Mouse (Mus musculus): ENCODE data around the gene Gm26657.

The Gm26657 gene

DNA sequence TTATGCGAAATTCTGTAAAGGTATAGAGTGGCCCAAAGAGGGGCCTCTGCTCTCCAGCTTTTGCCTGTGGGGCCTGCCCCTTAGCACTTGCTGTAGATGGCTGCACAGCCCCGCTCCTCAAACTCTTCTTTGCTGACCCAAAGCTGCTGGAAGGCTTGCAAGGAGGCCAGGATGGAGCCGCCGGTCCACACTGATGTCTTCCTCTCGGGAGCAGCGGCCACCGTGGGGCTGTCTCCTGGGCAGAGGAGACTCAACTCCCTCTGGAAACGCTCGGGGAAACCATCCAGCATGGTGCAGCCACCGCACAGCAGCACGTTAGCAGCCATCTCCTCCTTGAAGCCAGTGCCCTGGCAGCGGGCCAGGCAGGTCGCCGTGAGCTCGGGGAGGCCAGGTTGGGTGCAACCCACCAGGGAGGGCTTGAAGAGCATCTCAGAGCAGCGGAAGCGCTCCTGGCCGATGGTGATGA, at the start of gene Gm26657:
TSS of gene Gm26657 (plus strand) at position 51 of the 466 bp plus-strand sequence.
- no peak for DNase-seq

DNA sequence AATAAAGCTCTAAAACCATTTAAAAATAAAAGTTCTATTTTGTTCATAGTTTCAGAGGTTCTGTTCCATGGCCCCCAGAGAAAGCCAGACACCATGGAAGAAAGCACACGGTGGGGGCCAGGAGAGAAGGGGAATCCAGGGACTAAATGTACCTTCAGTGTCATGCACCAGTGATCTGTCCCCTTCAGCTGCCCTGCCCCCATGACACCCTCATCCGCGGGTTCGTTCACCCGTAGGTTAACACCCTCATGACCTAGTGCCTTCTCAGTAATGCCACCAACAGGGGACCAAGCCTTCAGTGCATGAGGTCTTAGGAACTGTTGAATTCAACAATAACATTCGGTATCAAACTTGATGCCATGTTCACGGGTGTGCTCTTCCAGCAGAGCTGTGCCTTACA, 43.5 kb upstream of the Gm26657 start:
- no peak for DNase-seq

DNA sequence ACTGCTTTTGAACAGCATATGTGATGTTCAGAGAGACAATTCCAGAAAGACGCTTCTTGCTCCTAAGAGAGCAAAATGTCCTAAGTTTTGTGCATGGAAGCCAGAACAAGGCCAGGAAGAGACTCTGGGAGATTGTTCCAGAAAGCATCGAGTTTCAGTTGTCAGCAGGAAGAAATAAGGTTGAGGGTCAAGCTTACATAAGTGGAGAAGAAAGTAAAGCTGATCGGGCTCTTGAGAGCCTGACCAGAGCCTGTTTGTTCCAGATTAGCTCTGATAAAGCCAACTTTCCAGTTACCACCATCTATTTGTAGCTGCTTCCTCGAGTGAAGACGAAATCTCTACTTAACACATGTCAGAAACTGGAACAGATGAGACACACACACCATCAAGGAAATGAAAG, 41.2 kb upstream of the Gm26657 start:
- DNase-seq: no peak

DNA sequence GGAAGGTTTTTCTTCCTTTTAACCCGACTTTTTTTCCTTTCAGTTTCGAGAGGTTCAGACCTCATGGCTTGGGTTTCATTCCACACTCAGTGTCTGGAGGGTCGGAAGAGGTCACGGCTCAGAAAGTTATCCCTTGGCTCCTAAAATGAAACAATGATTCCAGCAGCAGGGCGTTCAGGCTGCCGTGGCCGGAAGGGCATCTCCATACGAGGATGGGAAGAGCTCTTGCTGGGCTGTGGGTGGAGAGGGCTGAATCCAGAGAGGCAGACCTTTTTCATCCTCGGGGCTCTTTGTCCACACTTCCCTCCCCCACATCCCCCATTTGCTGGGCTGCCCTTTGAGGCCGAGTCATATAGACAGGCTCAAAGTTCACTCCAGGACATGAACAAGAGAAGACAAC, 37.6 kb upstream of the Gm26657 start:
- DNase-seq: peak; percentile 61

DNA sequence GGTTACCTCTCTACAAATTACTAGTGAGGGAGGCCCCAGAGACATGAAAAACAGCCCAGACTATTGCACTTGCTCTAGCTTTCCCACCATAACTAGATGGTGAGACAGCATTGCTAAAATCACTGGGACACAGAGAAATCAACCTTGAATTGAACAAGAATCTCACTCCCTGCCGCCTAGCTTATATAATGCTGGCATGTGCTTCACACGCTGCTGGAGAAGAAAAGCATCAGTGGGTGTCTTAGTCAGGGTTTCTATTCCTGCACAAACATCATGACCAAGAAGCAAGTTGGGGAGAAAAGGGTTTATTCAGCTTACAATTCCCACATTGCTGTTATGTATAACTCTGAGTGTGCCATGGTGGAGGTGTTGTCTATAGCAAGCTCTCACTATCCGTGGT, 26.7 kb upstream of the Gm26657 start:
- DNase-seq: no peak

DNA sequence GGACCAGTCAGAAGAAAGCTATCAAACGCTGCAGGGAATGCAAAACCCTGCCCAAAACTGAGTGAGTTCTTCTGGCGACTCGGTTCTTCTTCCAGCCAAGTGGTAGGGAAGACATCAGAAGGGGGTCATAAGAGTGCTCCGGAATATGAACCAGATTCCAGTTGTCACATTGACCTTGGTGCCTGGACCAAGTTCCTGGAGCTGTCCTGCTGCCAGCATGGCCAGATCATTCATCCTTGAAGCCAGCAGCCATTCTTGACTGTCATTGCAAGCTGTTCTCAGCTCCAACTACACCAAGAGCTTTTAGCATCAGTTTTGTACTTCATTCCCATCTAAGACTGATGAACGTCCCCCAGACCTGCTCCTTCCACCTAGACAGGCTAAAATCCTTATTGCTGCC, 23.1 kb upstream of the Gm26657 start:
- no peak for DNase-seq

DNA sequence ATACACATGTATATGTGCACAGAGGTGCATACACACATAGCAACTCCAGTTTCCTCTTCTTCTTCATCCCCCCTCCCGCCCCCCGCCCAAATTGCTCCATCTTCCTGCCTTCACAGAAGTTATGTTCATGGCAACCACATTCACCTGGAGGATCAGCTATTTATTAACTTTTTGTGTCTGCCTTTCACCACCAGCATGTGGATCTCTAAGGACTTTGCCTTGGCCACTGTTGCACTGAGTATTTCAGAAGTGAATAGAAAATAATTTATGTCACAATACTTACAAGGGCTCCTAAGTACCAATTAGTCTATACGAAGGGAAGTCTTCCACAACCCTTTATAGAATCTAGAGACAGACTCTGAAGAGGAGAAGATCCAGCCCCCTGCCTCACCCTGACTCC, 21.9 kb upstream of the Gm26657 start:
- no peak for DNase-seq

DNA sequence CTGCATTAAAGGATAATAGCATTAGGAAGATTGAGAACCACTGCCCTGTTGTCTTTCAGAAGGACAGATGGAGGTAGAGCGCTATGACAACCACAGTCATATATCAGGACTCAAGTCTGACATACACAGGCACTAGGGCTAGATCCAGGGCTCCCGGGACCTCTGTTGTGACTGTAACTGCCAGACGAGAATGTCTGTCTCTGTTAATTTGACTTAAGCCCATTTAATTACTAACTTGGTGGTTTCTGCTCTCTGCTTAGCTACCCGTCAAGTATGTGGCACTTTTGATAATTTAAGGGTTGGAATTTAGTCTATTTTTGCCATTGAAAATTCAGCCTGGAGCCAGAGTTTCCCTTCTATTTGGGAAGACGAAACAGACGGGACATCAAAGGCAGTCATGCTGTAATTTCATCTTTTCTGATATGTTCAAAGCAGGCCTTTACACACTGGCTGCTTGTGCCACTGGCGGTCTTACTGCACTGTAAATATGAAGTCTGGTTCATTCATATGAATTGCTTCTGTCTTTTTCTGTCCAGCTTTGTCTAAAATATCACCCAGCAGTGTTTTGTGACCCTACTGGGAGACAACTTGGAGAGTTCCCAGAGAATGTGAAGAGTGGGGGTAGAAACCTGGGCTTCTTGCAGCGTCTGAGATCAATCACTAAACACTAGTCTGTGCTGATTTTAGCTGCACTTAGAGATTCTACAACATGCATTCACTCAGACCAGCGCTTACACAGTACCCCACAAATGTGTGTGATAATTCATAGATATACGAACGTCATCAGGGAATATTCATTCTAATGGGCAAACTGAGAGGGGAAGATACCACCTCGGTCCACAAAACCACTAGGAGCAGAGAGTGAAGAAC, 21.1 kb upstream of the Gm26657 start:
- DNase-seq: no peak

DNA sequence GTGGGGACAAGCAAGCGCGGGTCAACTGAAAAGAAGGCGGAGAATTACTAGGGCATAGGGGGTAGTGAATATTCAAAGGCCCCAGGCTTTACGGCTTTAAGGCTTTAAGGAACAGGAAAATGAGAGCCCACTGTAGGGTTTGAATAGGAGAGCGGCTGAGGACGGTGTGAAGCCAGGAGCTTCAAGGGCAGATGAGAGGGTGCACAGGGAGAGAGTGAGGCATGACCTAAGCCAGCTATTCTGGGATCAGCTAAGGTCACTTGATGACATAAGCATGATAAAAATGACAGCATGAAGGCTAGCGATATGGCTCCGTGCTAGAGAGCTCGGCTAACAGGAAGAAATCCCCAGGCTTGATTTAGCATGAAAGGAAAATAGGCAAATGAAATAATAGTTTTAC, 20.4 kb upstream of the Gm26657 start:
- DNase-seq: no peak

DNA sequence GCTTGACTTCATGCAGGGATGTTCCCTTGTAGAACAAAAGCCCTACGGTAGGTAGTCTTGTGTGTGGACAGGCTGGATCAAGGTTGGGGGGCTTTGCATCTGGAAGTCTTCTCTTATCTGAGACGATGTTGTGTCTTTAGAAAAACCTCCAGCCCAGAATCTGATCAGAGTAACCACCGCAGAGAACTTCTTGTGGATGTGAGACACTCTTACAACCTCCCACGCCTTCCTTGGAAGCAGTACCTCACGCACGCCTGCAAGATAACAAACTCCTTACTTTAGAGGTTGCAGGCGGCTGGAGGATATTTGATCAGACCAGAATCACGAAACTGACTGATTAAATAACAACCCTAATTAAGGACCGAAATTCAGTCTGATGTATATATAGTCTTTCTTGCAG, 19.5 kb upstream of the Gm26657 start:
- DNase-seq: no peak

DNA sequence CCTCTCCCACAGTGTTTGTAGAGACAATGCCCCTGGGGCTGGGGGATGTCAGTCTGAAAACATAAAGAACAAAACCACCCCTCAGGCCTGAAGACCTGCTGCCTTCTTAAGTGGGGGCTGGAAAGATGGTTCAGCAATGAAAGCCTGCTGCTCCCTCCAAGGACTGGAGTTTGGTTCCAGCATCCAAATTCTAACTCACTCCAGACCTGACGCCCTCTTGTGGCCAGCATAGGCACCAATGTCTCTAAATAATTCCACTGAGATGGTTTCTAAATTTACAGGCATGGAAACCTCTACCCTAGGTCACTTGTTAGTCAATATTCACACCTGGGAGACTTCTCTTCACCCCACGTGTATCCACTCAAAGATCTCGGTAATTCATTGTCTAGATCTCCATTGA, 18.4 kb upstream of the Gm26657 start:
- DNase-seq: peak; percentile 48

DNA sequence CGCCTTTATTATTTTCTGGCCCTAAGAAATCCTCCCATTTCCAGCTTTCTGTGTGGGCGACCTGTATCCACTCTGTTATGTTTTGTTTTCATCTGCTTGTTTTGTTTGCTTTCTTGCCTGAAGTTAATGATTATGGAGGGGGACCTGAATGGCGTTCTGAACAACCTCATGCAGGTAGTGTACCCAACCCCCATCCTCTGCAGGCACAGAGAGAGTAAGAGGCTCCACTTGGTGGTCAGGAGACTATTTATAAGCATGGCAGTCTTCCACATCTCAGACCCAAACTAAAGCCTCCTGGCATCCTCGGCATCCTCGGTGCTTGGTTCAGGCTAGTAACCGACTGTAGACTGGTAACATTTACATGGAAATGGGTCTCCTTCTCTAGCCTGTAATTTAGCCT, 17.5 kb upstream of the Gm26657 start:
- DNase-seq: no peak

DNA sequence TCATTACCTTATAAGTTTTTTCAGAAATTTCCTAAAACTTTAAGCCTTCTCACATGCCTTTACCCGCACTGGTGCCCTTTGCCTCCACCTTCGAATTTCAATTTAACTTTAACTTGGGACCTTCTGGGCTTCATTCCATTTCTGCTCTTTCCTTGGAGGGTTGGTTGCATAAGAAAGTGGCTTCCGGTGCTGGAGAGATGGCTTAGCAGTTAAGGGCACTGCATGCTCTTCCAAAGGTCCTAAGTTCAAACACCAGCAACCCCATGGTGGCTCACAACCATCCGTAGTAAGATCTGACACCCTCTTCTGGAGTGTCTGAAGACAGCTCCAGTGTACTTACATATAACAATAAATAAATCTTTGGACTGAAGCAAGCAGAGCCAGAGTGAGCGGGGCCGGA, 16.6 kb upstream of the Gm26657 start:
- DNase-seq: no peak

DNA sequence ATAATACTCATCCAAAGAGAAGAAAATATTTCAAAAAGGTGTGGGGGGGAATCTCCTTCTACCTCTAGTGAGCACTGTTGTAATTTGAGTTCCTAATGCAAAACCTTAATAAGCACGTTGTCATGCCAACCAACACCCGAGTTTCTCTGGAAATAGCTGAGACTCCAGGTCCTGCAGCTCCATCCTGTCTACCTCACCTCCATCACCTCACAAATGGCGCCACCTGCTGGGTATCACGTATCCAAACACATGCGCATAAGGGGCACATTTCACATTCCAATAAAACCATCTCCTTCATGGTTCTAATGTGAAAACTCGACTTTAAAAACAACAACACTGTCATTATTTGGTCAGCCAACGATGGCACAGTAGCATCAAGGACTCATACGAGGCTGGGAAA, 14.0 kb upstream of the Gm26657 start:
- DNase-seq: peak; percentile 42

DNA sequence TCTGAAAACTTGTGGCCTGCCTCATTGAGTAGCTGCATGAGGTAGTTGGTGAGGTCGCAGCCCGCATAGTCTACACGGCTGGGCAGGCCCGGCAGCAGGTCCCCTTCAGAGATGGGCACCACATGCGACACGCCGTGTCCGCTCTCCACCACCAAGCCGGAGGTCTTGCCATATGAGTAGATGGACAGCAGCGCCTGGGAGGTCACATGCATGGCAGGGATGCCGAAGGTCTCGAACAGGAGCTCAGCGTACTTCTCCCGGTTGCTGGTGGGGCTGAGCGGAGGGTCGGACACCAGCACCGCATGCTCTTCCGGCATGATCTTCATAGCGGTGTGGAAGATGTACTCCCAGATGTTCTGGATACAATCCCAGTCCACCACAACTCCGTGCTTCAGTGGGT, 741 bp downstream of the Gm26657 start:
- DNase-seq: no peak

DNA sequence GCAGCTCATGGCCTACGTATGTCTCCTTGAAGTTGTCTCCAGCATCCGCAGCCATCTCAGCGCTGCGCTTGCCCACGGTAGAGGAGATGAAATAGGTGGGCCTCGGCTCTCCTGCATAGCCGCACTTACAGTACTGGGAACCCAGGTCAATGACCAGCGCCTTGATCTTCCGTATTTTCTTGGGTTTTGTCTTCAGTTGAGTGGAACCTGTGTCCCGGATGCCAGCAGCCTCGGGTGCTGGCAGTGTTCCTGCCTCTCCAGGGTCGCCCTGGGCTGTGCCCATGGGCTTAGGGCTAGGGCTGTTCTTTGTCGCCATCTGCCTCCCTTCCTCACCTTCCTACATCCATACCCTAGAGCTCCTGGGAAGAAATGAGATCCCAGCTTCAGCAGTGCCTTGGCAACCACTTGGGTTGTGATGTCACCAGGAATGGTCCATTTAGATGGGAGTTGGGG, 1.2 kb downstream of the Gm26657 start, which contains the start of gene Actl7b:
TSS of gene Actl7b (minus strand) at position 403 of the 453 bp plus-strand sequence.
- DNase-seq: no peak

DNA sequence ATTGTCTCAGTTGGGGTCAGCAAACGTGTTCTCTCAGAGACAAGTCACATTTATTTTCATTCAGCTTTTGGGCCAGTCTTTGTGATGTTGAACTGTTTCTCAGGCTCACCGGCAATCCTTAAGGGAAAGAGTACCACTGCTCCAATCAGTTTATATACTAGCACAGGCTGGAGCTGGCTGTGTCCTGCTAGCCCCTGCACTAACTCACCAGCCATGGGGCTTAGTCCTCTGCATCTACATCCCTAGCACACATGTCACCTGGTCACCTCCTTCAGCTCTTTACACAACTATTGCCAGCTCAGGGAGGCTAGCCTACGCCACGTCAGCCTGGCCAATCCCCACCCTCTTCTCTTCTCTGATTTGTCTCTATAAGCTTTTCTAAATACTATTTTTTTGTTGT, 2.8 kb downstream of the Gm26657 start:
- DNase-seq: no peak

DNA sequence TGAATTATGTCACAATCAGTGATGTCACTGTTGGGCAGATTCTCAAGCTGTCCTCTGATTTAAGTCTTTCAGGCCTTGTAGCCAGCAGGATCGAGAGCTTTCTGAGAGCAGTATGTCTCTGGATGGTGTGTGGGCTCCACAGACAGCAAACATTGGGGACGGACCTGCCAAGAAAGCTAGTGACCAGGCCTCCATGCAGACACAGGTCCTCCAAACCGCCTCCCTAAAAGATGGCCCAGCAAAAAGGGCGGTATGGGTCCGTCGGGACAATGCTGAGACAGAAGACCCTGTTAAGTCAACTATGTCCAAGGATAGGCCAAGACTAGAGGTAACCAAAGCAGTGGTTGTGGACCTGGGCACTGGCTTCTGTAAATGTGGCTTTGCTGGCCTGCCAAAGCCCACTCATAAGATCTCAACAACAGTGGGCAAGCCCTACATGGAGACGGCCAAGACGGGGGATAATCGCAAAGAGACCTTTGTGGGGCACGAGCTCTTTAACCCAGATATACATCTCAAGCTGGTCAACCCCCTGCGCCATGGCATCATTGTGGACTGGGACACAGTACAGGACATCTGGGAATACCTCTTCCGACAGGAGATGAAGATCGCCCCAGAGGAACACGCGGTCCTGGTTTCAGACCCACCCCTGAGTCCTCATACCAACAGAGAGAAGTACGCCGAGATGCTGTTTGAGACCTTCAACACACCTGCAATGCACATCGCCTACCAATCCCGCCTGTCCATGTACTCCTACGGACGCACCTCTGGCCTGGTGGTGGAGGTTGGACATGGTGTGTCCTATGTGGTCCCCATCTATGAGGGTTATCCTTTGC, 3.7 kb downstream of the Gm26657 start, which contains the start of gene Actl7a:
TSS of gene Actl7a (plus strand) at position 51 of the 833 bp plus-strand sequence.
- DNase-seq: no peak

DNA sequence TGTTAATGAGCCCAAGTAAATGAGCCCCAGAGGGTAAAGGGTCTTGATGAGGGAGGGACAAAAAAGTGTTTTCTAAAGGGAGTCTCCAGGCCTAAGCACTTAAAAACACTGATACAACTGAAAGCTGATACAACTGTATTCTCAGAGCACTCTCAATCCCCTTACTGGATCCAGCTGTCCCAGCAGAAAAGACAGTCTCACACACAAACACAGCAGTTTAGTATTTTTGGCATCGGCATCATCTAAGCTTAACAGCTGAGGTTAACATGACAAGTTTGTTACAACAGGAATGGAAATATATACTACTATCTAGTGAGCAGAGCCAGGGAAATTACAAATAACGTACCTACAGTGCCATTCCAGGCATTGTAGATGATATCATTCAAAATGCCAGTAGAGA, 6.5 kb downstream of the Gm26657 start:
- no peak for DNase-seq

DNA sequence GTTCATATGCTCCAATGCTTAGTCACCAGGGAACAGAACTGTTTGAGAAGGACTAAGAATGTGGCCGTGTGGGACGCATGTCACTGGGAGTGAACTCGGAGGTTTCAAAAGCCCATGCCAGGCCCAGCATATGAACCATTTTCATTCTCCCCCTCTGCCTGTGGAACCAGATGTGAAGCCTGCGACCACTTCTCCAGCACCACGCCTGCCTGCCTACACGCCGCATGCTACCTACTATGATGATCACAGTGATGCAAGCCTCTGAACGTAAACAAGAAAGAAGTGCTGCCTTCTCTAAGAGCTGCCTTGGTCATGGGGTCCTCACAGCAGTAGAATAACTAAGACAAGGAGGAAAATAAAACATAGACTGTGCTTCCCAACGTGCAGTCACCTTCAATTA, 7.6 kb downstream of the Gm26657 start:
- DNase-seq: no peak

DNA sequence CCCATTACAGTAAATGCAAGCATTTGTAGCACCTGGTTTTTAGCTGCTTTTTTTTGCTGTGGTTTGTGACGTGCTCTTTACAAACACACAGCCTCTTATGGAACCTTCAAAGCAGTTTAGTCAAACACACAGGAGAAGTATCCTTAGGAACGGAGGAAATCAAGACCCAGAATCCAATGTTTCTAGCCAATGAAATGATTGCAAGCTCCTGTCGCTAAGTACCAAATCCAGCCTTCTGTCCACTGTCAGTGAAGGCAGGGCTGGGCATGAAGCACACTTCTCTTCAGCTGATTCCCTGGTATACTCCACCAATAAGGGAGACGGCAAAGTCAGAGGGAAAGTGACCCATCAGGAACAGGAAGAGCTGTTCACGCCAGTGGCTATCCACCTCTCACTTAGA, 16.2 kb downstream of the Gm26657 start:
- no peak for DNase-seq

DNA sequence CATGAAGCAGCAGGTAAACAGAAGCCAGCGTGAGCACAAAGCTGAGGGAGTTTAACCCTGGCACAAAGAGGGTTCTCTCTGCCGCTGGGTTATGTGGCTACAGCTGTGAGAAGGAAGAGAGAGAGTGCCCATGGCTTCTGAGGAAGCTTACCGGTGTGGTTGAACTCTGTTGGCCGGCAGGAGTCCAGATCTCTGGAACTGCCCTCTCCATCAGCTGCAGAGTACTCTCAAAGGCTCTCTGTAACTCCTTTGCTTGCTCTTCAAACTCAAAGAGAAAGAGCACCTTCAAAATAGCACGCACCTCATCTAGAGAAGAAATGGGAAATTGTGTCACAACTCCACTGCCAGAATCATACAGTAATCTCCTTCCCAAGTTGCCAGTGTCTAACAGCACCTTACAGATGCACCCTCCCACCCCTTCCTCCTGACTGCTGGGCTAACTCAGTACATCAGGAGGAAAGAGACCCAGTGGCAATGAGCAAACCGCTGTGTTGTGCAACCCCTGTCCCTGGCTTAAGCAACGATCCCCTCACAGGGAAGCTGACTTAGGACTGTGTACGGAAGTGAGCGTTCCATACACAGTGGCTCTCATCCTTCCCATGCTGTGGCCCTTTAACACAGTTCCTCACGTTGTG, 17.2 kb downstream of the Gm26657 start:
- DNase-seq: no peak

DNA sequence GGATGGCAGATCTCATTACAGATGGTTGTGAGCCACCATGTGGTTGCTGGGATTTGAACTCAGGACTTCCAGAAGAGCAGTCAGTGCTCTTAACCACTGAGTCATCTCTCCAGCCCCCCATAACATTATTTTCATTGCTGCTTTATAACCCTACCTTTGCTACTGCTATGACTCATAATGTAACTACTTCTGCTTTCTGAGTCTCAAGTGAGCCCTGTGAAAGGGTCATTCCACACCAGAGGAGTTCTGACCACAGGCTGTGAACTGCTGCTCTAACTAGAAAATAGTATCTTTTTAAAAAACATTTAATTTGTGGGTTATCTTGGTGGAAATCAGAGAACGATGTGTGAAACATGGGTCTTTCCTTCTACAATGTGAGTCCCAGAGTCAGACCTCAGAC, 17.8 kb downstream of the Gm26657 start:
- DNase-seq: no peak

All from embryo, embryonic 11 days (tissue).